Mouse (Mus musculus) bone marrow, adult 2 months (tissue): ENCODE results near the gene Btg4.

ENCODE experiments used
- CTCF ChIP-seq: fragments of 200-500 bp; IDR thresholded peaks from 2 replicates; pipeline ENCODE4 v1.5.1; 2011; ENCODE audit warnings: low read length, control low read depth; ENCODE audit not compliant: control insufficient read depth, insufficient read depth
- POLR2A ChIP-seq: fragments of 200-500 bp; IDR thresholded peaks from 2 replicates; pipeline ENCODE4 v1.6.1; 2011; ENCODE audit warnings: low read depth, mild to moderate bottlenecking, control low read depth, low read length, borderline replicate concordance; ENCODE audit not compliant: control insufficient read depth

DNA sequence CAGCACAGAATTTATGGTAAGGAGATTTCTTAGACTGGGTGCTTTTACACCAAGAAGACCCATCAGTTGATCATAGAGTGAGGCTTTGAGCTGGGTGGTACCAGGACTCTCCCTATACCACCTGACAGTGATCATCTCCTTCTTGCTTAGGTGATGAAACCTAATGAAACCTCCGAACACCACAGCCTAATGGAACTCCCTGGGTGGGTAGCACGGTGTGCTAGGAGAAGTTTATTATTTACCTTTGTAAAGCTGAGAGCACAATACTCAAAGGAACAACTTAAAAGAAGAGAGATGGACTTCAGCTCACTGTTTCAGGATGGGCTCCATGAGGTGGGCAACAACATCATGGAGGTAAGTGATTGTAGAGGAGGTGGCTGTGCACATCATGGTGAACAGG lies at the start of gene Btg4:
- no peak for TF ChIP-seq POLR2A
- no peak for TF ChIP-seq CTCF
